Mouse (Mus musculus): ENCODE measurements around the gene Unc93b1. TPM values are rescaled to one million over a fixed set of nuclear protein-coding genes. Genes with fewer than 3 reads are reported as not detected.
A peak's percentile ranks its signal among the peaks of the same experiment; 100 is the strongest.
"Not testable (repeated sequence)": the region's sequence is repeated elsewhere in the genome, so short reads cannot be mapped to it uniquely, and the experiment has no call there.

The Unc93b1 gene
- total RNA-seq, 4 experiments from 2014 or later = 3.2 to 4.5 (median 3.5) TPM

DNA sequence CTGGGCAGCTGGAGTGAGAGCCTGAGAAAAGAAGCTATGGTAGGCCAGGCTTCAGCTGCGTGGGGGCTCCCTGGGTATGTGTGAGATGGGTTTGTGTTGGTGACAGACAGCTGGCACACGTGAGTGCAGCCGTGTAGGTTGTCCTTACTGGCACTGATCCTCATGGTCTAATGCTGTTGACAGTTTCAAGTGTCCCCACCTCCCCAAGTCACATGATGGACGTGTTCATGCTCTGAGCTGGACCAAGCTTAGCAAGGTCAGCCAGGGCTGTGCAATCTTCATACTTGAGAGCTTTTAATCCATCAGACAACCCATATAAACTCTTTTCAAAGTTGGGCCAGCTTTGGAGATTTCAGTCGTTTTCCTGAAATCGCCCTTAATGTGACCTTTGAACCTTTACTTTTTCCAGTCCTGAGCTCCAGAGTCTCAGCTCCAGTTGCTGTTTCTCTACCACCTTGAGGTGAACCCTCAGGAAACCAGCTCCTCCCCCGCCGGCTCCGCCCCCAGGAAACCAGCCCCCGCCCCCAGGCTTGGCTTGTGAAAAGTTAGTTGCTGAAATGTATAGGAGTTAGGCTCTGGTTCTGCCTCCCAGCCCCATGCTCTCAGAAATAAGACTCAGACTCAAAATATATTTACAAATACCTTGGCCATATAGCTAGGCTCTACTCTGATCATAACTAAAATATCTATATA, 11.0 kb downstream of the Unc93b1 start:
- DNase-seq (ENCODE audit: low spot score in 2 of 2) = no peak

DNA sequence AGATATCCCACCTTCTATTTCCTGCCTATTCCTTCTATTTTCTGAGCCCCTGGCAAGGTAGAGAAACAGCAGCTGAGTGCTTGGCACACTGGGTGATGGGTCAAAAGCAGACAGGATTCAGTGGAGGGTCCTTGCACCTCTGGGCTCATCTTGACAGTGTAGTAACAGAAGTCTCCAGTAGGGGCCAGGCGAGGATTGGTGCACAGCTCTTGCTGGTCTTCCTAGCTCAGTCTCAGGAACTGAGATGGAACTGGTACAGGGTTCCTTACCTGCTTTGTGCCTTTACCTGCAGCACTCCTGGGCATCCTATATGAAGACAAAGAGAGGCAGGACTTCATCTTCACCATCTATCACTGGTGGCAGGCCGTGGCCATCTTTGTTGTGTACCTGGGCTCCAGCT, 11.7 kb downstream of the Unc93b1 start:
- DNase-seq (ENCODE audit: low spot score in 2 of 2) = peak in 1 of 2 experiments; percentile 34

DNA sequence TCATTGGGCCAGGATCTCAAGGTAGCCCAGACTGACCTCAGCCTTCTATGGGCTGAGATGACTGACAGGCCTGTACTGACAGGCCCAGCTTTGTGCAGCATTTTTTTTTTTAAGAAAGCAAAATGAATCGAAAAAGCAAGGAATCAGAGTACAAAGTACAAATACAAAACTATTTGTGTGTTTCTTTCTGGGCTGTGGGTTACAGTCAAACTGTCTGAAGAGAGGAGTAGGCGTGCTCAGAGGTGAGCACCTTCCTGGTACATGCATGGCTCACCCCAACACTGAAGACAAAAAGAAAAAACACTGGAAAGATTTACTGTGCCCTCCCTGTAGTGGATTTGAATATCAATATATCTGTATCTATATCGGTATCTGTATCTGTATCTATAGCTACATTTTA, 12.8 kb downstream of the Unc93b1 start:
- DNase-seq (ENCODE audit: low spot score in 2 of 2) = no peak

DNA sequence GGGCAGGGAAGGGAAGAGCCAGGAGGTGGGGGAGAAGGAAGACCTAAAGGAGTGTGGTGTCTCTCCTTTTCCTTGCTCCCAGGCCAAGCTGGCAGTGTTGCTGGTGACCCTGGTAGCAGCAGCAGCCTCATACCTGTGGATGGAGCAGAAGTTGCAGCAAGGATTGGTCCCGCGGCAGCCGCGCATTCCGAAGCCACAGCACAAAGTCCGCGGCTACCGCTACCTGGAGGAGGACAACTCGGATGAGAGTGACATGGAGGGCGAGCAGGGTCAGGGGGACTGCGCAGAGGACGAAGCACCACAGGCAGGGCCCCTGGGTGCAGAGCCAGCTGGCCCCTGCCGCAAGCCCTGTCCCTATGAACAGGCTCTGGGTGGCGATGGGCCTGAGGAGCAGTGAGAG, 13.6 kb downstream of the Unc93b1 start:
- no peak for DNase-seq (ENCODE audit: low spot score in 2 of 2)

DNA sequence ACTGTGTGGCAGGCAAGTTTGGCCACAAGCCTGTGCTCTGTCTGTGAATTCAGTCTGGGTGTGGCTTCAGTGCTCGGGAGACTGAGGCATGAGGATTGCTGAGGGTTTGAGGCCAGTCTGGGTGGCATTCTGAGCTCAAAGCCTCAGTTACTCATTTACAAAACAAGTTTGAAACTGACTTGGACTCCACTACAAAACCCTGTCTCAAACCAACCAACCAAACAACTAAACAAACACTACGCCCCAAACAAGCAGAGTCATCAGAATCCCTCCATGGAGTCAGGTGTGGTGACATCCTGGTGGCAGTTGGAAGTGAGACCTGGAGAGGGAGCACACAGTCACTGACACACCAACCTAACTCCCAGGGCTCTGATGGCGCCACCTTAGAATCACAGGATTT, 15.3 kb downstream of the Unc93b1 start:
- no peak for DNase-seq (ENCODE audit: low spot score in 2 of 2)

DNA sequence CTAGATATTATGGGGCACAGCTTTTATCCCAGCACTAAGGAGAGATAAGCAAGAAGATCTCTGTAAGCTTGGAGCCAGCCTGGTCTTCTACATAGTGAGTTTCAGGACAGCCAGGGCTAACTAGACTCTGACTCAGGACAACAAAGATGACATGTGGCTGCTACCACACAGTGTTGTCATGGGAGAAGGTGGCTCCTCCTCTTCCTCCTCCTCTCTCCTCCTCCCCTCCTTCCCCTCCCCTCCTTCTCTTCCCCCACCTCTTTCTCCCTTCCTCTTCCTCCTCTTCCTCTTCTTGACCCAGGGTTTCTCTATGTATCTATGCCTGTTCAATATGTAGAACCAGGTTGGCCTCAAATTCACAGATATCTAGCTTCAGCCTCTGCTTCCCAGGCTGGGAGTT, 16.5 kb downstream of the Unc93b1 start:
- no peak for DNase-seq (ENCODE audit: low spot score in 2 of 2)

DNA sequence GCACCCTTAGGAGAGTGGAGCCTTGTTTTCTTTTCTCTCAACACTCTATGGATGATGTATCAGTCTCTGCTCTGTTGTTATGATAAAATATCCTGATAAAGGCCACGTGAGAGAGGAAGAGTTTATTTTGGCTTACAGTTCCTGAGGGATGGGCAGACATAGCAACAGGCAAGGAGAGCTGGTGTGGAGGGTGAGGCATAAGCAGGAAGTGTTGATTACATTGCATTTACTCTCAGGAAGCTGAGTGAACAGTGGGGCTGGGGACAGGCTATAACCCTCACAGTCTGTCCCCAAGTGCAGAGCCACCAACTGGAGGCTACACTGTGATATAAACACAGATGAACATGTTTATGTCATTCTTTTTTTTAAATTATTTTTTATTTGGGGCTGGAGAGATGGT, 17.1 kb downstream of the Unc93b1 start:
- no peak for DNase-seq (ENCODE audit: low spot score in 2 of 2)

DNA sequence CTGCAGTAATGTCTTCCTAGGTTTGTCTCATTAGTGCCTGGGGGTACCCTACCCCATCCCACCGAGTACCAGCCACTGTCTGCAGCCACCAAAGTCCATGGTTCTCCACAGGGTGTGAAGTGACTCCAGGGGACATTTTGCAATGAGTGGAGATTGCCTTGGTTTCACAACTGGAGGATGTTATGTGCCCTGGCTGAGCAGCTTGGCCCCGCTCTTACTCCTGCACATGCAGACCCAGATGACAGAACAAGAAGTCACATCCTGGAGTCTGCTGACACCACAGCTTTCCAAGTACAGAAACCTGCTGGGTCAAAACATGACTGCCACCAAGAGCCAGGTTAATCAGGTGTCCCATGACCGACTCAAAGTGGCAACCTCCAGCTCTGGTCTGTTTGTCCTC, 20.0 kb downstream of the Unc93b1 start:
- no peak for DNase-seq (ENCODE audit: low spot score in 2 of 2)

DNA sequence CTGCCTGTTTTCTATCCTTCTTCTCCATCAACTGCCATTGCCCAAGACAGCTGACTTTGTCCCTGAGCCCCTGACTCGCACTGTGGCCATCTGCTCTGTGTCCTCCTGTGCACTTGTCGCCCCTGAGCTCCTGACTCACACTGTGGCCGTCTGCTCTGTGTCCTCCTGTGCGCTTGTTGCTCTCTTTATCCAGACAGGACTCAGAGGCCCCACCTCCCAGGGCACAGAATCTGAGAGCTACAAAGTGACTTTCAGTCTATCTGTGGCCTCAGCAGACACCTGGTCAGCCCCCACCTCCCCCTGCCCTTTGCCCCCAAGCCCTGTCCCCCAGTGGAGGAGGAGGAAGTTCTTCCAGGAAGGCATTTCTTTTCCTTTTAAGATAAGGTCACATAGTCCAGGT, 20.8 kb downstream of the Unc93b1 start:
- DNase-seq (ENCODE audit: low spot score in 2 of 2) = no peak

DNA sequence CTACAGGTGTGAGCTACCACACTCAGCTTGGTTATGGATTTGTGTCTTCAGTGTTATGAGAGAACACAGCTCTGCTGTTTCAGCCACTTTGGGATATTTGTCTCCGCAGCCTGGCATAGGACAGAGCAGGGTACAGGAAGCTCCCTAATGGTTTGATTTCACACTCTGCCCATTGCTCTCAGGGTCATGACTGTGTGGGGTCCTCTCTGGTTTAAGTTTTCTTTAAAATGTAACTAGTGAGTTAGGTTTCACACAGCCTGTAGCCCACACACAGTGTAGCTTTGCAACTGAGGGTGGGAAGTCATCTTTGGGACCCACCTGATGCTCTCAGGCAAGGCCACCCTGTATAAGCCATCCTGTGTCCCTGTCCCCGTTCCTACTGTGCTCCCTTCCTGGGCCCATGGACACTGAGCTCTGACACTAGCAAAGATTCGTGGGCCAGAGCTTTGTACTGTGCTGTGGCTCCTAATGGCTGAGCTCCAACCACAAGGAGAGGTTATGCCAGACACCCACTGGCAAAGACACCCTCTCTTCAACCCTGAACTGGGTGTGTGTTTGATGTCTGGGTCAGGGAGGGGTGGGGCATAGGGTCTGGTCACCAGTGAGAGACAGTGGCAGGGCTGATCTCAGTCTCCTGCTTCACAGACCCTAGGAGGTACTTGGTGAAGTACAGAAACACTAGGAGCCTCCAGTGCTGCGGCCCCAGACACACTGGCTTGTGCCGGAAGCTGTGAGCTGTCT, 22.5 kb downstream of the Unc93b1 start:
- DNase-seq (ENCODE audit: low spot score in 2 of 2) = not testable (repeated sequence)

DNA sequence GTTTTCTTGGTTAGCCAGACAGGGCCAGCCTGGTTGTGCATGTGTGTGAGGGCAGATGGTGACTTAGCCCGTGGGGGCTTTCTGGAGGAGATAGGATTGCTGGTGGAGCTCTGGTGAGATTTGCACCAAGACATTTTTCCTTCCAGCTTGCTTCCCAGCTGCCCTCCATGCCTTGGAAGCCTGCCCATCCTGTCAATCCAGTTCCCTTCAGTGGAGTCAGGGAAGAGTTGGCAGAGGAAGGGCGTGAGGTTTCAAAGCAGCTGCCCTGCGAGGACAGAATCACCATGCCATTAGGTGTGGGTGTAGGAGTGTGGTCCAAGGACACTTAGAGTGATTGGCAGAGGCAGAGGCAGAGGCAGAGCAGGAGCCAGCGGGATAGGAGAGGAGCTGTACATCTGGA, 23.5 kb downstream of the Unc93b1 start, which contains the start of gene Aldh3b3:
Gene Aldh3b3 (plus strand): TSS at position 176 of the 400 bp plus-strand sequence.
- DNase-seq (ENCODE audit: low spot score in 2 of 2) = no peak

DNA sequence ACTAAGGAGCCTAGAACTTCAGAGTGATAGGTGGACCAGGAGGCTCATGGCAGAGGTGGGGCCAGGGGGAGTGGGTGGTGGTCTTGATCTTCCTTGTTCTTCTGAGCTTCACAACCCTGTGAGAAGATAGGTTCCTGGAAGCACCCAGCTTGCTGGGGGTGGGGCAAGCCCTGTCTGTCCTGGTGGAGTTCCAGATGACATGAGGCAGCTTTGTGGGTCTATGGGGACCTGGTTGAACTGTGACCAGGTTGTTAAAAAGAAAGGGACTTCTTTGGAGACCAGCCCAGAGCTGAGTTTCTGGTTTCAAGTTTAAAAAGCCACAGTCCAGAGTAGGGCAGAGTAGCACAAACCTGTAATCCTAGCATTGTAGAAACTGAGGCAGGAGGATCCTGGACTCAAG, 24.0 kb downstream of the Unc93b1 start:
- no peak for DNase-seq (ENCODE audit: low spot score in 2 of 2)

DNA sequence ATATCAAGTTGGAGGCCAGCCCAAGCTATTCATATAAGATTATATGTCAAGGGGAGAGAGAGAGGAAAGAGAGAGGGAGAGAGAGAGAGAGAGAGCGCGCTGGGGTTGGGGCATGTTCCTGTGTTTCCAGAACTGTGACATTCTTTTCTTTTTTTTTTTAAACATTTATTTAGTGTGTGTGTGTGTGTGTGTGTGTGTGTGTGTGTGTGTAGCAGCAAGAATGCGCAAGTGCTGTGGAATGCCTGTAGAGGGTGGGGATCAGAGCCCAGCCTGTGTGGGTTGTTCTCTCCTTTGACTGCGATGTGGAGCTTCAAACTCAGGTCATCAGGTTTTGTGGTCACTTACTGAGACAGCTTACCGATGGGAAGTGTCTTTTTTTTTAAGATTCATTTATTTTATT, 25.2 kb downstream of the Unc93b1 start:
- no peak for DNase-seq (ENCODE audit: low spot score in 2 of 2)

DNA sequence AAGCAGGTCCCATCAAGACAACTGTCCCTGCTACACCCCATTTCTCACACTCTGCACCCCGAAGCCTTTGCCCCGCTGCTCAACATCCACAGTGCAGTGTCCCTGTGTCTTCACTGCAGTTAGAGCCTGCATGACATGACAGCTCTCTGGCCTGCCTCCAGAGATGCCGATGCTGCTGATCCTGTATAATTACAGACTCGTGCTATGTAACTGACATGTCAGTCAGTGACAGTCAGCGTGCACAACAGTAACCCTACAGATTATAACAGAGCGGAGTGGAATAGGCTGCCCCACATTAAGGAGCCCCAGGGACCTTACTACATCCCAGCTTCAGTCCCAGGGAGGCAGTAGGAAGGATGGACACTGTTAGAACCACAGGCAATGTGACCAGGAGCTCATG, 26.8 kb downstream of the Unc93b1 start:
- not testable (repeated sequence) for DNase-seq (ENCODE audit: low spot score in 2 of 2)

DNA sequence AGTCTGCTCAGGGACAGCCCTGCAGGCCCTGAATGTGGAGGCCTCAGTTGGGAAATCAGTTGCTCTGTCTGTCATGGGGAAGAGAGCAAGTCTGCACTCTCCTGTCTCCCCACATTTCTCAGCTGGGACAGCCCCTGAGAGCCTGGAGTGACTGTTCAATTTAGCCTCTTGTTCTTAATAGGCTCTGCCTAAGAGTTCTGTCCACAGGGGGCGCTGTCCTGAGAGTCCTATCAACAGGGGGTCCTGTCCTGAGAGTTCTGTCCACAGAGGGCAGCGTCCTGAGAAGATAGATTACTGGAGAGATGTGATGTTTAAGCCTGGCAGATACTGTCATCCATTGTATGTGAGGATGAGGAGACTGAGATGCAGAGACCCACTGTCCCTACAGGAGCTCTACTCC, 27.5 kb downstream of the Unc93b1 start:
- DNase-seq (ENCODE audit: low spot score in 2 of 2) = no peak

DNA sequence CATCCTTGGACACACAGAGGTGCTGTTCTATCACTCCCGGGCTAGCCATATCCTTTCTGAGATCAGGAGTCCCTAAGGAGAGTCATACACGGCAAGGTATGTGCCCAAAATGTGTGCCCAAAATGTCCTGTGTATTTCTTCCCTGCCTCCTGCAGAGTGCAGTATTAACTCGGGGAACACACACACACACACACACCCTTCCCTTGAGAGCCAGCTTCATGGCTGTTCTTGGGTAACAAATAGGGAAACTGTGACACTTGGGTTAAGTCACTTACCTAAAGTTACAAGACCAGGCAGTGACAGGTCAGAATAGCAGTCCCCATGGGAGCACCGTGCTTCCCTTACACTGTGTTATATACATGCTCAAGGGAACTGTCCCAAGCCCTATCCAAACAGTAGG, 29.0 kb downstream of the Unc93b1 start:
- no peak for DNase-seq (ENCODE audit: low spot score in 2 of 2)

DNA sequence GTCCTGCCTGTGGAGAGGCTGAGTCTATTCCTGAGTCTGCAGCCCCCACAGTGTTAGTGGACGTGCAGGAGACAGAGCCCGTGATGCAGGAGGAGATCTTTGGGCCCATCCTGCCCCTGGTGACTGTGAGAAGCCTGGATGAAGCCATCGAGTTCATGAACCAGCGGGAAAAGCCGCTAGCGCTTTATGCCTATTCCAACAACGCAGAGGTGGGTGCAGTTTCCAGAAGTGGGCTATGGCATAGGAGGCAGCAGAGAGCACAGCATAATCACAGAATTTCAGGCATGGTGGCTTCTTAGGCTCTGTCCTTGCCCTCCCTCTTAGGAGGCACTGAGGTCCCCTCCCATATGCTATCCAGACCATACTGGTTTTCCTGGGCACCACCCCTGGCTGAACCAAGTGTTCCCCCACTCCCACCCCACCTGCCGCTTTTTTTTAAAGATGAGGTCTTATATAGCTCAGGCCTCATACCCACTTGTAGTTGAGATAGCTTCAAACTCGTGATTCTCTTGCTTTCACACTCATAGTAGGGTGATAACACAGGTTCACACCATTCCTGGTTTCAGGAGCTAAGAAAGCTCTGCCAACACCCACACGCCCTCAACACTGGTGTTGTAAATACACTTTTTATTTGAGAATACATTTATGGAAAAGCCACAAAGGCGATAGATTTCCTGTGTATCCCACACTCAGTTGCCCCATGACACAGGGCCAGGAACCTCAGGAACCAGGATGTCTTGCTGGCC, 31.5 kb downstream of the Unc93b1 start:
- DNase-seq (ENCODE audit: low spot score in 2 of 2) = no peak

DNA sequence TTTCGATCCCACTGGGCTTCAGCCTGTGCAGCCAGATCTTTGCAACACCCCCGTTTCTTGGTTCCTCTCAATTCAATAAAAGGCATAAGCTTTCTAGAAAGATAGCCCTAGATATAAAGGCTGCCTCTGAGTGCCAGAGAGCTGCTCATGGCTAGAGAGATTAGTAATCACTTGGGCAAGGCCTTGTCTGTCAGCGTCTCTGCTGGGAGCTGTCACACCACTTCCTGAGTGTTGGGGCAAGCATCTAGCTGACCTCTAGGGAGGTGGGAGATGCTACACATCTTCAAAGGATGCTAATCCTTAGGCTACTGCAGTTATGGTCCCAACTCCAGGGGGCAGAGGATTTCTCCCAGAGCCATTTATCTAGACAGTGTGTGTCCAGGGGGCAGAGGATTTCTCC, 32.3 kb downstream of the Unc93b1 start:
- DNase-seq (ENCODE audit: low spot score in 2 of 2) = no peak

DNA sequence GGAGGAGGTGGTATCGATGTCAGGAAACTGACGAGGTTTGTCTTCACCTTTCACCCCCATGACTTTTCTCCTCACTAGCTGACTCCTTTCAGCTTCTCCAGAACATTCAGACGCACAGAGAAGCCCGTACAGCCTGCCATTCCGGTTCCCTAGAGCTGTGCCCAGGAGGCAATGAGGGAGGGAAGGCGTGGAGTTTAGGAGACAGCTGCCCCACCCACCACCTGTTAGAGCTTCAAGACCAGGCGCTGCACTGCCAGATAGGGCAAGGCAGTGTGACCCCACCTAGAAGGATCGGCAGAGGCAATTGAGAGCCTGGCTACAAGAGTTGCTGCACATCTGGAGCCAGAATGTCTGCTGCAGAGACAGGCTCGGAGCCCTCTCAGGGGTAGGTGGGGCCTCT, 37.2 kb downstream of the Unc93b1 start, which contains the start of gene Aldh3b2:
Gene Aldh3b2 (plus strand): TSS at position 100 of the 400 bp plus-strand sequence.
- DNase-seq (ENCODE audit: low spot score in 2 of 2) = no peak

DNA sequence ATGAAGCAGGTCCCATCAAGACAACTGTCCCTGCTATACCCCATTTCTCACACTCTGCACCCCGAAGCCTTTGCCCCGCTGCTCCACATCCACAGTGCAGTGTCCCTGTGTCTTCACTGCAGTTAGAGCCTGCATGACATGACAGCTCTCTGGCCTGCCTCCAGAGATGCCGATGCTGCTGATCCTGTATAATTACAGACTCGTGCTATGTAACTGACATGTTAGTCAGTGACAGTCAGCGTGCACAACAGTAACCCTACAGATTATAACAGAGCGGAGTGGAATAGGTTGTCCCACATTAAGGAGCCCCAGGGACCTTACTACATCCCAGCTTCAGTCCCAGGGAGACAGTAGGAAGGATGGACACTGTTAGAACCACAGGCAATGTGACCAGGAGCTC, 39.6 kb downstream of the Unc93b1 start:
- not testable (repeated sequence) for DNase-seq (ENCODE audit: low spot score in 2 of 2)

DNA sequence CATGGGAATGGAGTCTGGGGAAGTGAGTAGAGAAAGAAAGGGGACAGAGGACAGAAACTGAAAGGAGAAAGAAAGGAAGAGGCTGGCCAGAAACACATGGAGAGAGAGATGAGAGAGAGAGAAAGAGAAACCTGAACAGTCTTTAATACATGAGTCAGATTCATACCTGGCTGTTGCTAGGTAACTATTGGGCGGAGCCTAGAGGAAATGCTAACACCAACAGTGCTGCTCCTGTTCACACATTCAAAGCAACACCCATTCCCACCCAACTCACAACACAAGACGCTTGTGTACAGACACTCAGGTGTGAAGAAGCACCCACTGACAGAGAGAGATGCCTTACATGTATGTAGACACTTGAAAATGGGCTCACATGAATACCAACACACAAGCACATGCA, 40.9 kb downstream of the Unc93b1 start:
- no peak for DNase-seq (ENCODE audit: low spot score in 2 of 2)

DNA sequence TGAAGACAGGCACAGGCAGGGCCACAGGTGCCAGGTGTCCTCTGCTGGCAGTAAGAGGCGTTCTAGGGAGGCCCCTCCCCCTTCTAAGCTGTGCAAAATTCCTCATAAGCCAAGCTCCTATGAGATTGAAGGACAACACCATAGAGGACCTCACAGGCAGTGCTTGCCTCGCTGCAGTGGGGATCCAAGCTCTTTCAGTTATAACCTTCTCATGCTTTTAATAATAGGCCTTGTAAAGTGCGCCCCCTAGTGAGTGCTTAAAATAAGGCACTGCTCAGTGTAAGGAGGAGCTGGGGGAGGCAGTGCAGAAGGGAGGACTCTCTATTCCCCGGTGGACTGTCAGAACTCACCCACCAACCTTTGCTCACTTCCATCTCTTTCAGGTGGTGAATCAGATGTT, 45.3 kb downstream of the Unc93b1 start:
- peak; percentile 53 to 67 for DNase-seq (ENCODE audit: low spot score in 2 of 2)
